Mouse (Mus musculus) skeletal muscle tissue, adult 2 months (tissue): ENCODE measurements around the gene Dot1l.
"Not testable (repeated sequence)": the region's sequence is repeated elsewhere in the genome, so short reads cannot be mapped to it uniquely, and the experiment has no call there.

Experiments used
- DNase-seq: peaks from one replicate; pipeline ENCODE4 v3.0.0-alpha.2; 2012; ENCODE audit warnings: low read depth, low spot score

The Dot1l gene

GRCm38 (mm10) chr10:80808985-80809632, 54.1 kb downstream of the Dot1l start:
- no peak for DNase-seq

DNA sequence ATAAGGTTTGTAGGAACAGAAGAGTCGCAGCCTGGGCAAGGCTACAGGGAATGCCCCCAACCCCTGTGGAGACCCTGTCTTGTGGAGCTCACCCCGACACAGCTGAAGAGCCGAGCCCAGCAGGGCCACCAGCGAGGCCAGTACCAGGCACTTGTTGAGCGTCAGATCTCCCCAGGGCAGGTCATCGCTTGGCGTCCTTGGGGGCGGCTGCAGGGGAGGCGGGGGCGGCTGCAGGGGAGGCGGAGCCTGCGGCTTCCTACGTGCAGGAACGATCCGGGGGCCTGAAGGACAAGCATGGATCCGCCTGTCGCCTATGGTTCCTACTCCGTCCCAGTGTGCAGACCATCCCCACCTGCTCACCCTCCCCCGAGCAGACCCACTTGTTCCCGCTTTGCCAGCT, 55.1 kb downstream of the Dot1l start:
- DNase-seq, result no peak

DNA sequence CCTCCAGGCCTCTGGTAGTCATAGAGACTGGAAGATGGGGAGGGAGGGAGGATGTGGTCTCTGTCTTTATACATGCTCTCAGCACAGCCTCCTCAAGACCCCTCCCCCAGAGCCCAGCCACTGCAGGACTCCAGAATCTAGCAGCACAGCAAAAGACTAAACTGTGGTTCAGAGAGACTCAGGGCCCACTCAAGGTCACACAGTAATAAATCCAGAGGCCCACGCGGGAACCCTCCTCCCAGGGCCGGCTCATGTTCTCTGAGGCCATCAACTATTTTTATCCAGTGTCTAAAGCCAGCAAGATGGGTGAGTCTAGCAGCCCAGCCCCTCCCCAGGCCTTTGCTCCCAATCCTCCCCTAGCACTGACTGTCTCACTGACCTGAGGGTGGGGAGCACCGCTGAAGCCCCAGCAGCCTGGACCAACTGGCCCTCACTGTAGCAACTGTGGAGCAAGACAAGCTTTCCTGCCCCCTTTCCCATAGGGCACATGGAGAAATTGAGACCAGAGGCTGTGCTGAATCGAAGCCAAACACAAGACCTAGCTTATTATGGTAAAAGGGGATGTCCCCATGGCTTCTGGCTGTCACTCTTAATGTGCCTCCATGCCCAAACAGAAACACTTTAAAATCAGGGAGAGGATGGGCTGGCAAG, 57.5 kb downstream of the Dot1l start:
- DNase-seq, result peak; percentile 79

- peak; percentile 93 for DNase-seq
Measured at GRCm38 (mm10) chr10:80813366-80813765, 58.4 kb downstream of the Dot1l start, which contains the start of gene Jsrp1. Gene Jsrp1, minus strand, starts transcription at chr10:80813498.

DNA sequence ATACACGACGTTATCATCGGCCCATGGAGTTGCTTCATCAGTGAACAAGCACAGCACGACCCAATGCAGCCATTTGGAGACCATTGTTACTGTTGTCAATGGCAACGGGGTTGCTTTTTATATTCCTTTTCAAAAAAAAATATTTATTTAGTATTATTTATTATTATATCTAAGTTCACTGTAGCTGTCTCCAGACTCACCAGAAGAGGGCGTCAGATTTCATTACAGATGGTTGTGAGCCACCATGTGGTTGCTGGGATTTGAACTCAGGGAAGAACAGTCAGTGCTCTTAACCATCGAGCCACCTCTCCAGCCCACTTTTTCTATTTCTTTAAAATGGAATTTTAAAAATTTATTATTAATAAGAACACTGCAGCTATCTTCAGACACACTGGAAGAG, 59.8 kb downstream of the Dot1l start:
- DNase-seq, result no peak

GRCm38 (mm10) chr10:80816303-80816702, 61.3 kb downstream of the Dot1l start:
- not testable (repeated sequence) for DNase-seq

DNA sequence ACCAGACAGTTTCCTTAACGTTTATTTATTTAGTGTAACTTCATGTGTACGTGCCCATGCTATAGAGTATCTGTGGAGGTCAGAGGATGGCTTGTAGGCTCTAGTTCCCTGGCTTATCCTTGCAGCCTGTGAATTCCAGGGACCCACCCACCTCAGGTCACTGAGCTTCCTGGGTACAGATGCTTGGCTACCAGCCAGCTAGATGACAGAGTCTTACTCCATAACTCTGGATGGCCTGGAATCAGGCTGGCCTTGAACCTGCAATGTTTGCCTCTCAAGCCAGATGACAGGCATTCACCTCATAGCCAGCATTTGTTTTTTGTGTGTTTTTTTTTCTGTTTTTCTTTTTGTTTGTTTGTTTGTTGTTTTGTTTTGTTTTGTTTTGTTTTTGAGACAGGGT, 62.2 kb downstream of the Dot1l start:
- DNase-seq, result no peak

DNA sequence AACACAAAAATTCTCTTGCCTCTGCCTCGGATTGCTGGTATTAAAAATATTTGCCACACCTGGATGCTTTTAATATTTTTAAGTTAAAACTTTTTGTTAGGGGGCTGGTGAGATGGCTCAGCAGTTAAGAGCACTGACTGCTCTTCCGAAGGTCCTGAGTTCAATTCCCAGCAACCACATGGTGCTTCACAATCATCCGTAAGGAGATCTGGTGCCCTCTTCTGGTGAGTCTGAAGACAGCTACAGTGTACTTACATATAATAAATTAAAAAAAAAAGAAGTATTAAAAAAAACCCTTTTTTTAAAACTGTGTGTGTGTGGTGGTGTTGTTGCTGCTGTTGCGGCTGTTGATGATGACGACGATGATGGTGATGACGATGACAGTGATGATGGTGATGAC, 62.9 kb downstream of the Dot1l start:
- DNase-seq, result not testable (repeated sequence)

GRCm38 (mm10) chr10:80818599-80819281, 63.7 kb downstream of the Dot1l start:
- no peak for DNase-seq

DNA sequence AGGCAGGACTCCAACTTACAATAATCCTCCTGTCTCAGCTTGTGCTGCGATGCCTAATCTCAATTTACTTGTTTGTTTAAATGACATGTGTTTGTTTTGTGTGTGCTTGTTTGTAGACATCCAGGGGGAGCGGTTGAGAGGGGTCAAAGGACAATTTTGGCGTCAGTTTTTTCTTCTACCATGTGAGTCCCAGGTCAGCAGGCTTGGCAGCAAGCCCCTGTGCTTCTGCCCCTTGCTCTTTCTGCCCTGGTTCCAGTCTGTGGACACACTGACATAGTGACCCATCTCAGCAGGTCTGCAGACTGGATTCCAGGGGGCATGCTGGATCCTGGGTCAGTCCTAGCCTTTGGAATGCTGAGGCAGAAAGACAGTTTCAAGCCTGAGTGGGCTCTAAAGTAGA, 64.4 kb downstream of the Dot1l start:
- DNase-seq, result no peak

GRCm38 (mm10) chr10:80821991-80822390, 67.0 kb downstream of the Dot1l start:
- DNase-seq, result no peak

- DNase-seq, result no peak
Measured at GRCm38 (mm10) chr10:80822528-80822927, 67.5 kb downstream of the Dot1l start.

DNA sequence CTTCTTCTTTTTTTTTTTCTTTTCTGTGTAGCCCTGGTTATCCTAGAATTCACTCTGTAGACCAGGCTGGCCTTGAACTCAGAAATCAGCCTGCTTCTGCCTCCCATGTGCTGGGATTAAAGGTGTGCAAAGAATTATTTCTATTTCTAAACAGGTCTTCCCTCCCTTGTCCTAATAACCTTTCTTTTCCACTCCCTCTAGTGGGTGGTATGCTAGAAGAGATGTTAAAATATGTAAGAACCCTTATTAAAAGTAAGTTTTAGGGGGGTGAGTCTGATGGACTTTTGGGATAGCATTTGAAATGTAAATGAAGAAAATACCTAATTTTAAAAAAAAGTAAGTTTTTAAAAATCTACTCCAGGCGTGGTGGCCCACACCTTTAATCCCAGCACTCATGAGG, 68.3 kb downstream of the Dot1l start:
- DNase-seq, result no peak

GRCm38 (mm10) chr10:80823847-80824643, 69.0 kb downstream of the Dot1l start:
- DNase-seq, result no peak

- DNase-seq, result no peak
Measured at GRCm38 (mm10) chr10:80824827-80825226, 69.8 kb downstream of the Dot1l start.

GRCm38 (mm10) chr10:80826151-80827062, 71.4 kb downstream of the Dot1l start, which contains the start of gene Oaz1:
Gene Oaz1, plus strand, starts transcription at chr10:80826656.
- peak; percentile 100 for DNase-seq

DNA sequence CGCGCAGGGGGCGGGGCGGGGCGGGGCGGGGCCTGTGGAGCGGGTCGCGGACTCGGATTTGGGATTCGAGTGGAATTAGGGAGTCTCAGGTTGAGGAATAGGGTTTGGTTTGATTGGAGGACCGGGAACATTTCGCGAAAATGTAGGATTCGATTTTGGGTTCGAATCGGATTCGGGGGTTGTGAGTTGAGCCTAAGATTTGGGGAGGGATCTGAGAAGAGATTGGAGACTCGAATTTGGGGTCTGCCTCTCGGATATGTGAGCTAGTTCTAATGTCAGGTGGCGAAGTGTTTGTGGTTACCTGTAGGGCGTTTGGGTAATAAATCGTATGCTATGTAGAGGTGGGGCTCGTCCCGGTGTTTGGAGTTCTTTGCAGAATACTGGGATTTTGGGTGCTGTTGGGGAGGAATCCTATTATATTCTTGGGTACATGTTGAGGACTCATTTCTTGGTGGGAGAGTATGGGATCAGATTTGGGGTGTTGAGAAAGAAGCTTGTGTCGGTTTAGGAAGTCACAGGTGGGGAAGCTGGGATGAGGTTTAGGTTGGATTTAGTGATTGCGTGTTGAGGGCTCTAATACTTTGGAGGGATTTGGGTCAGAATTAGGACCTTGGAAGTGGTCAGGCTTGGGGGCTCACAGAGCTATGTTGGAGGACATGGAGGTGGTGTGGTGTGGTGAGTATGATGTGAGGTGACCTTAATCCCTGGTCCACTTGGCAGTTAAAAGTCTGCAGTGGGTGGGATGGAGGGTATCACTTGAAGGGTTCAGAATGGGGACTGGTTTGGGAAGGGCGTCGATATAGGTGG, 72.3 kb downstream of the Dot1l start:
- no peak for DNase-seq

DNA sequence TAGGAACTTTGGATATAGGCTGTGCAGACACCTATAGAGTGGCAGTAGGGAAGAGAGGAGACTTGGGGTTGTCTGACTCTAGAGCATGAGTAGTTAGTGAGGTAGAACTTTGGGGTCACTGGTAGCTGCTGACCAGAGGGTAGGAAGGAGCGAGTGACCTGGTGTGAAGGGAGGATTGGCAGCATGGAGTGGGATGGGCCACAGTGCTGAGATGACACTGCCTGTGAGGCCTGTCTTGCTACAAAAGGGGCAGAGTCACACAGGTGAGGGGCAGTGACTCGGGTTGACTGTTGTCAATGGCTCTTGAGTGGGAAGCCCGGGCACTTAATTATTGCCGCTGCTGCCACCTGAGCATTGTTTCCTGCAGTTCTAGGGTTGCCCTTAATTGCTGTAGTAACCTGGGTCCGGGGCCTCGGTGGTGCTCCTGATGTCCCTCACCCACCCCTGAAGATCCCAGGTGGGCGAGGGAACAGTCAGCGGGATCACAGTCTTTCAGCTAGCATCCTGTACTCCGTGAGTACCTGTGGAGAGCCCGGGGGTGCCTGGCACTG, 72.9 kb downstream of the Dot1l start:
- no peak for DNase-seq

- DNase-seq, result not testable (repeated sequence)
Measured at GRCm38 (mm10) chr10:80828587-80828986, 73.6 kb downstream of the Dot1l start.
